Mouse (Mus musculus) testis, postnatal 14 days (tissue): Measurements from ENCODE around the gene Igsf1.
A peak's percentile ranks its signal among the peaks of the same experiment; 100 is the strongest.

Source experiments
- DNase-seq: peaks from one replicate; pipeline ENCODE4 v3.0.0; 2021; ENCODE audit warnings: low spot score

The Igsf1 gene

DNA sequence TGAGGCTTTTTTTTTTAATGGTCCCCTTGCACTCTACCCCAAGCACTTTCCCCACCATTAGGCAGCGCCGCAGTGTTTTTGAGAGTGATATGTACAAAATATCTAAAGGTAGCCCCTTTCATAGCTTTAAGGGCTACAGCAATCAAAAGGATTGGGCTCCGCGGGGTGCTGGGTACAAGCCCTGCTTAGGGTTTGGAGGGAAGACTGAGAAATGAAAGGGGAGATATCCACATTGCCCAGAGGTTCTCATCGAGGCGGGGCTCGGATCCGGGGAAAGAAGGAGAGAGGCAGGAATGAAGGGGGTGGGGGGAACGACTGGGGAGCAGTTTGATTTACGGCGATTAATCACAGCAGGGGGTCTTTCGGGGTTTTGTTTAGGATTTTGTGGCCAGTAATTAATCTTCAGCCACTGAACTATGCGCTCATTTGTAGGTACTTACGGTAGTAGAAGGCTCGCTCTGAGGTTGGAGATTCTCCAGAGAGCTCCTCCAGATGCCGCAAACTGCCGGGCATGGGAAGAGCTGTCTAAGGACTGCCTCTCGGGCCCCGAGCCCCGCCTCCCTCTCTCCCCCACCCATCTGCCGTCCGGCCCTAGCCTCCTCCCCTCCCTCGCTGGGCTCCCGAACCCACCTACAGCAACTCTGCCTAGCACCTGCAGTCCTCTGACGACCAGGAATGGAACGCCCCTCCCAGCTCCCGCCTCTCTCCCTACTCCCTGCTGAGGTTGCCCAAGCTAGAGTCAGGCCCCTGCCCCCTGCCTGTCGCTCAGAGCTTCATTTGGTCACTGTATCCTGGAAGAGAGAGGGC lies at the start of gene Igsf1:
Gene Igsf1 (minus strand): TSS at position 537 of the 807 bp plus-strand sequence.
- DNase-seq: peak; percentile 4

DNA sequence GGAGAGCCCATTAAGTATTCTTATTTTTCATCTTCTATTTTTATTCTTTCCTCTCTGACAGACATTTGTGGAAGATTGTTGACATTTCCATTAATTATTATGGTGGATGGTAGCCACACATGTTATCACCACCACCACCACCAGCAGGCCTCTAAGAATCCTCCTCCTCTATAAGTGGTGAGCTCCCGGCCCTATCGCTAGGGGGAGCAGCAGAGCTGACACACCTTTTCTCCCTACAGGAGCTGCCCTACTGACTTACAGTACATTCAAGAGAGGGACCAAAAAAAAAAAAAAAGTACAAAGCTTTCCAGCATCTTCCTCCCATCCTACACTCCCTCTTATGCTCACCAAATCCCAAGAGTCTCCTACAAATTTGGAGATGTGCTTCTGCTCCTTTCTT lies 26.7 kb downstream of the Igsf1 start:
- no peak for DNase-seq

DNA sequence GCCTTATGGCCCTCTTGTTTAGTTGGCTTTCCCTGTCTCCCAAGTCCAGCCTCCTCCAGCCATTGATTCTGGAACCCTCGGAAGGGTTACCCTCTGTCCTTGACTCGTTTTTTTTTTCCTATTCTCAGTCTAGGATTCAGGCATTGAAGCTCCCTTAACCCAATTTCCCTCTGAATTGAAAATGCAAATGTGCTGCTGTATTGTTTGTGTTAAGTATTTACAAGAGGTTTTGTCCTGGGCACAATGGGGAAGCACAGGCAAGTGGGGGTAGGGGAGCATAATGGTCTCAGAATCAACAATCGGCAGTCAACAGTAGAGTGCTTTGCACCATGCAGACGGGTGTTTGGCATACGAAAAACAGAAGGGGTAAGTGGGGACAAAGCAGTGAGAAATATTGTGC lies 52.4 kb downstream of the Igsf1 start:
- no peak for DNase-seq

DNA sequence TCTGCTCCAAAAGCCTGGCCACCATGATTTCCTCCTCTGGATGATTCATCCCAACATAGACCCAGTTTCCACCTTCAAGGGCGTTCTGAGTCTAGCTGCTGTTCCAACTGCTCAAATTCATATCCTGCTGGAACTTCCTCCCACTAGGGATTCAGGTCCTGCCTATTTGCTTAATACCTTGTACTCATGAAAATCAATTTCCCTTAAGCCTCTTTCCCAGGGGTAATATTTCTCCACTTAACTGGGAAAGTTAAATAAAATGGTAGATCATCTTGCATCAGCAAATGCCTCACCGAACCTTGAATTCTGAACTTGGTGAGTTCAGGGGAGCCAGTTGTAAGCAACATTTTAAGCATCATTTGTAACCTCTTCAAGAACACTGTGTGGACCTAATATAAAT lies 62.6 kb downstream of the Igsf1 start, which contains the start of gene Olfr1321:
Gene Olfr1321 (minus strand): TSS at position 101 of the 400 bp plus-strand sequence.
- no peak for DNase-seq
